Mouse (Mus musculus): Measurements from ENCODE around the gene Shisa6. TPM values are rescaled to one million over a fixed set of nuclear protein-coding genes. Genes with fewer than 3 reads are reported as not detected.

Gene Shisa6
- 0.36 and 0.40 TPM in 2 replicates for polyA plus RNA-seq (2015; fragmentation: Nextera tagmentation; extraction: Ambion mirVana)

GRCm38 (mm10) chr11:66525371-66526045, at the start of gene Shisa6:
Shisa6 (minus strand) TSS chr11:66525964.
- peak within 1 kb of the TSS; percentile 55 for H3K4me3 ChIP-seq (replicated peaks; ENCODE audit: low read length)
- no peaks in the 10 kb centered on the region for H3K4me1 ChIP-seq (ENCODE audit: control insufficient read depth, insufficient read depth, low read length)
- H3K27ac ChIP-seq (ENCODE audit: low read length): no peak within 1 kb of the TSS
- WGBS: under 1% methylated on average over 75 of the region's 89 CpGs
- H3K27me3 ChIP-seq (ENCODE audit: control insufficient read depth, insufficient read depth, low read length): peaks cover 59% of the 10 kb centered on the region
- H3K4me2 ChIP-seq (ENCODE audit: low read depth, low read length): peak within 1 kb of the TSS; percentile 85
- H3K36me3 ChIP-seq (ENCODE audit: control insufficient read depth, insufficient read depth, low read length): no peaks in the 10 kb centered on the region
- H3K9ac ChIP-seq (ENCODE audit: low read length): peak within 1 kb of the TSS; percentile 60
- ATAC-seq (ENCODE audit: insufficient read depth, low FRiP score): peak; percentile 37; the same call in 1 of the 2 replicates
- no peaks in the 10 kb centered on the region for H3K9me3 ChIP-seq (replicated peaks; ENCODE audit: control insufficient read depth, low read length)

DNA sequence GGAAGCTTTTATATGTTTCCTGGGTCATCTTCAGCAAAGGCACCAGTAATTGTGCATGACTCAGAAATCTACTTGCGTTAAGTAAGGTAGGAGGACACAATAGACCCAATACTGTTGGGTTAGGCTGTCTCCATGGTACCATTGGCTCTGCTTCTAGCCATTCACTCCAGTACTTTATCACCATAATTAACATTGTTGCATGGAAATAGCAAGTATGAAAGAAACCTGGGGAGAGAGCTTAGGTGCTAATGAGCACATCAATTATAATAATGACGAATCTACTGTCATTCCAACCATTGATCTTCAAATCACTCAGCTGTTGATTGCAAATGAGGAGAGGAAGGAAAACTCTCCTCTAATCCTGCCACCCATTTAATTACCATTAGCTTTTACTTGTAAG, 48.1 kb upstream of the Shisa6 start:
- ATAC-seq (ENCODE audit: insufficient read depth, low FRiP score): no peak
- H3K4me3 ChIP-seq (replicated peaks; ENCODE audit: low read length): no peak overlapping the region
- H3K9me3 ChIP-seq (replicated peaks; ENCODE audit: control insufficient read depth, low read length): no peaks in the 10 kb centered on the region
- no peaks in the 10 kb centered on the region for H3K4me1 ChIP-seq (ENCODE audit: control insufficient read depth, insufficient read depth, low read length)
- no peak overlapping the region for H3K4me2 ChIP-seq (ENCODE audit: low read depth, low read length)
- no peak overlapping the region for H3K9ac ChIP-seq (ENCODE audit: low read length)
- WGBS: 25% methylated on average over 2 of the region's 2 CpGs
- no peaks in the 10 kb centered on the region for H3K27me3 ChIP-seq (ENCODE audit: control insufficient read depth, insufficient read depth, low read length)
- H3K27ac ChIP-seq (ENCODE audit: low read length): no peak overlapping the region
- no peaks in the 10 kb centered on the region for H3K36me3 ChIP-seq (ENCODE audit: control insufficient read depth, insufficient read depth, low read length)

GRCm38 (mm10) chr11:66569045-66569444, 43.3 kb upstream of the Shisa6 start:
- H3K27me3 ChIP-seq (ENCODE audit: control insufficient read depth, insufficient read depth, low read length): no peaks in the 10 kb centered on the region
- no peaks in the 10 kb centered on the region for H3K4me1 ChIP-seq (ENCODE audit: control insufficient read depth, insufficient read depth, low read length)
- H3K27ac ChIP-seq (ENCODE audit: low read length): no peak overlapping the region
- no peaks in the 10 kb centered on the region for H3K36me3 ChIP-seq (ENCODE audit: control insufficient read depth, insufficient read depth, low read length)
- no peak overlapping the region for H3K9ac ChIP-seq (ENCODE audit: low read length)
- no peak overlapping the region for H3K4me3 ChIP-seq (replicated peaks; ENCODE audit: low read length)
- WGBS: 79% methylated on average over 4 of the region's 4 CpGs
- H3K4me2 ChIP-seq (ENCODE audit: low read depth, low read length): no peak overlapping the region
- H3K9me3 ChIP-seq (replicated peaks; ENCODE audit: control insufficient read depth, low read length): no peaks in the 10 kb centered on the region
- ATAC-seq (ENCODE audit: insufficient read depth, low FRiP score): no peak

- no peak overlapping the region for H3K4me3 ChIP-seq (replicated peaks; ENCODE audit: low read length)
- WGBS: 21% methylated on average over 4 of the region's 4 CpGs
- ATAC-seq (ENCODE audit: insufficient read depth, low FRiP score): no peak
- H3K4me1 ChIP-seq (ENCODE audit: control insufficient read depth, insufficient read depth, low read length): no peaks in the 10 kb centered on the region
- H3K36me3 ChIP-seq (ENCODE audit: control insufficient read depth, insufficient read depth, low read length): no peaks in the 10 kb centered on the region
- no peak overlapping the region for H3K27ac ChIP-seq (ENCODE audit: low read length)
- no peak overlapping the region for H3K9ac ChIP-seq (ENCODE audit: low read length)
- H3K27me3 ChIP-seq (ENCODE audit: control insufficient read depth, insufficient read depth, low read length): no peaks in the 10 kb centered on the region
- H3K4me2 ChIP-seq (ENCODE audit: low read depth, low read length): no peak overlapping the region
- no peaks in the 10 kb centered on the region for H3K9me3 ChIP-seq (replicated peaks; ENCODE audit: control insufficient read depth, low read length)
Observed at GRCm38 (mm10) chr11:66568386-66568791, 42.6 kb upstream of the Shisa6 start.

DNA sequence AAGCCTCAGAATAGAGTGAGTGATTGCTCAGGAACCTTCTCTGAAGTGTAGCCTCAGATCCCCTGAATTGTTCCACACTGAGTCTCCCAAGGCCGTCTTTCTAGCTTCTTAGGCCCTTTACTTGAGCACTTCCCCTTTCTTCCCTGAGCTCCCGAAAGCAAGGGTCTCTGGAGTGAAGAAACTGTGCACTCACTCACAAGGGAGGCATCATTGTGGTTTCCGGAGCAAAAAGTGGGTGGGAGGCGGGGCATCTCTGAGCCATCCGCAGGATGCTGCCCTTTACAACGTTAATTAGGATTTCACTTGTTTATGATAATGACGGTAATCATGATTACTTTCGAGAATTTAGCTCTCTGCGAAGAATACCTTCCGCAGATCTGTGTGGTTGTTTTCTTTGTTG, 41.6 kb upstream of the Shisa6 start:
- Histone ChIP-seq H3K9ac (ENCODE audit: low read length) (no peak overlapping the region), H3K4me2 (ENCODE audit: low read depth, low read length) (no peak overlapping the region), H3K27ac (ENCODE audit: low read length) (no peak overlapping the region), H3K4me3 (replicated peaks; ENCODE audit: low read length) (no peak overlapping the region), H3K27me3 (ENCODE audit: control insufficient read depth, insufficient read depth, low read length) (no peaks in the 10 kb centered on the region), H3K4me1 (ENCODE audit: control insufficient read depth, insufficient read depth, low read length) (no peaks in the 10 kb centered on the region), H3K36me3 (ENCODE audit: control insufficient read depth, insufficient read depth, low read length) (no peaks in the 10 kb centered on the region), H3K9me3 (replicated peaks; ENCODE audit: control insufficient read depth, low read length) (no peaks in the 10 kb centered on the region)
- ATAC-seq (ENCODE audit: insufficient read depth, low FRiP score): no peak
- WGBS: 6% methylated on average over 10 of the region's 10 CpGs

DNA sequence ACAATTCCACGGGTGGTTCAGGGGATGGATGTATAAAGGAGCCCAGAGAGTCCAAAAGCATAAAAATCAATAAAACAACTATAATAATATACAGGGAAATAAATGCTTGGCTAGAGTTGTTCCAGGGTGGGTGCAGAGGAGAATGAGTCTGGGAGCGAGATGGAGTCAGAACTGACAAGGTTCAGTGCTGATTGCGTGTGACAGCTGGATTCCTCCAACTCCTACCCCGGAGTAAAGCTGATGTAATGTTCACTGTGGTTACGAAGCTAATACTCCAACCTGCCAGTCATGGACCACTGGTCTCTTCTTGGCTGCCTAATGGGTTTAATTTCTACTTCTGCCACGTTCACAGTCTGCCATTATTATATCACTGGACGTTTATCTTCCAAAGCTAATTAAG, 36.5 kb upstream of the Shisa6 start:
- Histone ChIP-seq H3K4me2 (ENCODE audit: low read depth, low read length) (no peak overlapping the region), H3K36me3 (ENCODE audit: control insufficient read depth, insufficient read depth, low read length) (no peaks in the 10 kb centered on the region), H3K27ac (ENCODE audit: low read length) (no peak overlapping the region), H3K4me1 (ENCODE audit: control insufficient read depth, insufficient read depth, low read length) (no peaks in the 10 kb centered on the region), H3K9ac (ENCODE audit: low read length) (no peak overlapping the region), H3K4me3 (replicated peaks; ENCODE audit: low read length) (no peak overlapping the region), H3K27me3 (ENCODE audit: control insufficient read depth, insufficient read depth, low read length) (no peaks in the 10 kb centered on the region), H3K9me3 (replicated peaks; ENCODE audit: control insufficient read depth, low read length) (no peaks in the 10 kb centered on the region)
- 65% methylated on average over 7 of the region's 7 CpGs for WGBS
- no peak for ATAC-seq (ENCODE audit: insufficient read depth, low FRiP score)

- Histone ChIP-seq H3K4me2 (ENCODE audit: low read depth, low read length) (no peak overlapping the region), H3K4me1 (ENCODE audit: control insufficient read depth, insufficient read depth, low read length) (no peaks in the 10 kb centered on the region), H3K4me3 (replicated peaks; ENCODE audit: low read length) (no peak overlapping the region), H3K27ac (ENCODE audit: low read length) (no peak overlapping the region), H3K9me3 (replicated peaks; ENCODE audit: control insufficient read depth, low read length) (no peaks in the 10 kb centered on the region), H3K9ac (ENCODE audit: low read length) (no peak overlapping the region), H3K27me3 (ENCODE audit: control insufficient read depth, insufficient read depth, low read length) (no peaks in the 10 kb centered on the region), H3K36me3 (ENCODE audit: control insufficient read depth, insufficient read depth, low read length) (no peaks in the 10 kb centered on the region)
- 74% methylated on average over 1 of the region's 1 CpGs for WGBS
- no peak for ATAC-seq (ENCODE audit: insufficient read depth, low FRiP score)
Observed at GRCm38 (mm10) chr11:66537820-66538219, 12.1 kb upstream of the Shisa6 start.

GRCm38 (mm10) chr11:66535866-66536265, 10.1 kb upstream of the Shisa6 start:
- Histone ChIP-seq H3K4me1 (ENCODE audit: control insufficient read depth, insufficient read depth, low read length) (no peaks in the 10 kb centered on the region), H3K4me2 (ENCODE audit: low read depth, low read length) (no peak overlapping the region), H3K9me3 (replicated peaks; ENCODE audit: control insufficient read depth, low read length) (no peaks in the 10 kb centered on the region), H3K4me3 (replicated peaks; ENCODE audit: low read length) (no peak overlapping the region), H3K27ac (ENCODE audit: low read length) (no peak overlapping the region), H3K9ac (ENCODE audit: low read length) (no peak overlapping the region), H3K36me3 (ENCODE audit: control insufficient read depth, insufficient read depth, low read length) (no peaks in the 10 kb centered on the region), H3K27me3 (ENCODE audit: control insufficient read depth, insufficient read depth, low read length) (no peaks in the 10 kb centered on the region)
- 51% methylated on average over 9 of the region's 9 CpGs for WGBS
- ATAC-seq (ENCODE audit: insufficient read depth, low FRiP score): no peak

DNA sequence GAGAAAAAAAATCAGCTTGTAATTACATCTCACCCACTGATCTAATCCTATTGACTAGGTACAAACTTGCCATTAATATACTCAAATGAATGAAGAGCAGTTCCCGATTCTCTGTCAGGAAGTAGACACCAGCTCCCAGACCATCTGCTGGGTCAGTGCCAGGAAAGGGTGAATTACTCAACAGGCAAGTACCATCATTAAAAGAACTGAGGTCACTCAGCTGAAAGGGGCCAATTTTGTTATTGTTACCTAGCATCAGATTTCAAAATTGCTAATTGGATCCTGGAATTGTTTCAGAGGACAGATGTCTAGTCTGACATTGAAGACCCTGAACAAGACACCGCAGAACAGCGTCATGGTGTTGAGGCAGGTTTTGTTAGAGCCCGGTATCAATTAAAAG, 9.4 kb upstream of the Shisa6 start:
- H3K27ac ChIP-seq (ENCODE audit: low read length): no peak overlapping the region
- no peaks in the 10 kb centered on the region for H3K36me3 ChIP-seq (ENCODE audit: control insufficient read depth, insufficient read depth, low read length)
- no peak overlapping the region for H3K4me2 ChIP-seq (ENCODE audit: low read depth, low read length)
- no peaks in the 10 kb centered on the region for H3K9me3 ChIP-seq (replicated peaks; ENCODE audit: control insufficient read depth, low read length)
- no peak overlapping the region for H3K4me3 ChIP-seq (replicated peaks; ENCODE audit: low read length)
- H3K27me3 ChIP-seq (ENCODE audit: control insufficient read depth, insufficient read depth, low read length): no peaks in the 10 kb centered on the region
- no peak for ATAC-seq (ENCODE audit: insufficient read depth, low FRiP score)
- no peaks in the 10 kb centered on the region for H3K4me1 ChIP-seq (ENCODE audit: control insufficient read depth, insufficient read depth, low read length)
- WGBS: 75% methylated on average over 4 of the region's 4 CpGs
- no peak overlapping the region for H3K9ac ChIP-seq (ENCODE audit: low read length)
